Mouse (Mus musculus): ENCODE results near the gene Hmcn1.

Hmcn1 gene

DNA sequence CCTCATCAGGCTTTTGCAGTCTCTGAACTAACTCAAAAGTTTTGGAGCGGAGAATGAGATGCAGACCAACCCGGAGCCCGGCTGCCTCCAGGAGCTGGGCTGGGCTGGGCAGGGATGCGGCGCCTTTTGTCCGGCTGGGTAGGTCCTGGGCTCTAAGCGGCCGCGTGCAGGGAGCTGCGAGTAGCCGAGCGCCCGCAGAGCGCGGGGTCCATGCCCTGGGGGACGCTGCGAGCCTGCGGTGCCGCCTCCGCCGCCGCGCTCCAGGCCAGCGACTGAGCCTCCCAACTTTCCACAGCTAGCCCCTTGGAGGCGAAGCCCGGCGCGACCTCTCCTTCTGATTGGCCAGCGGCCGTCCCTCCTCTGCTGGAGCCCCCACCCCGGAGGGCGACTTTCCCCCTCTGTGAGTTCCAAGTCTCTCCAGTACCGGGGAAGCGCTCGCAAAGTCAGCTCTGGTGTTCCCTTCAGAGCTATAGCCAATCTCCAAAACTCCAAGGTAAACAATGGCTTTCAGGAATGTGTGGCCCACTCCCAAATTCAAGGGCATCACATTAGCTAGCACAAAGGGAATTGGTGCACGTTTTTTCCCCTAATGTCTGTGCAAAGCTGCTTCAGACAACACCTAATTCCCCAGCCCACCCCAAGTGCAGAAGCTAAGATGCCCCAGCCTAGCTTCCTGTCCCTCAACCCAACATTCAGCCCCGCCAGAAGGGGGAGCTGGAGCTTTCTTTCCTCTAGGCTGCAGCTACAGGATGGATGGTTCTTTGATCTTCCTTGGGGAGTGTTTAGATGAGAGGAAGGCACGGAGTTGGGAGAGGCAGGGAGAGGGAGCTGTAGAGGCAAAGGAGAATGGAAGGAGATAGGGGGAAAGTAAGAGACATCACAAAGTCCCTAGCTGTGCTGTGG is at the start of gene Hmcn1:
Gene Hmcn1 (minus strand): TSS at position 274 of the 903 bp plus-strand sequence.
- DNase-seq: no peak

DNA sequence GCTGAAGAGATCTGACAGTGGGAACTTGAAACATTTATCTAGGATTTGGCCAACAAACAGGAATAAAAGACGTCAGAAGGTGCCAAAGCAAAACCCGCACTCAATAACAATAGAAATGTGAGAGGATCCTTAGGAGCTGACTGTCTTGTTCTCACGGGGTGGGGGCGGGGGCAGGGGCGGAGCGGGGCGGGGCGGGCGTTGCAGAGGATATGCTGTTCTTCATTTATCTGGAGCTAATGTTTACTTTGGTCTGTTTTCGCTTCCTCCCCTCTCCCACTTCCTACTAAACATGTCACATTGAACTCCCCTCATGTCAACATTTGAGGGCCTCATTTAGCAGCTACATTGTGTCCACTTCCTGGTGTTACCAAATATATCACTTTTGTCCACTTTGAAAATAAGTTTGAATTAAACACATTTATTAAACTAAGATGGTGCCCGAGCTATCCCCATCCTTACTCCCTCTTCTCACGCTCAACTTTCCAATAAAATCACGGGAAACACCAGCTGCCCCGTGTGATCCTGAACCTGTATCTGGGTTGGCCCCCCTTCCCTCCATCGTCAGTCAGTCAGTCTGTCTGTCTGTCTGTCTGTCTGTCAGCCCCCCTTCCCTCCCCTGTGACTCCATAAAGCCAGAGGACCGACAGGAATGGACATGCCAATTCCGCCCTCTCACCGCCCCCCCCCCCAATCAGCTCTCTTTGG is 47.9 kb upstream of the Hmcn1 start:
- DNase-seq: no peak

DNA sequence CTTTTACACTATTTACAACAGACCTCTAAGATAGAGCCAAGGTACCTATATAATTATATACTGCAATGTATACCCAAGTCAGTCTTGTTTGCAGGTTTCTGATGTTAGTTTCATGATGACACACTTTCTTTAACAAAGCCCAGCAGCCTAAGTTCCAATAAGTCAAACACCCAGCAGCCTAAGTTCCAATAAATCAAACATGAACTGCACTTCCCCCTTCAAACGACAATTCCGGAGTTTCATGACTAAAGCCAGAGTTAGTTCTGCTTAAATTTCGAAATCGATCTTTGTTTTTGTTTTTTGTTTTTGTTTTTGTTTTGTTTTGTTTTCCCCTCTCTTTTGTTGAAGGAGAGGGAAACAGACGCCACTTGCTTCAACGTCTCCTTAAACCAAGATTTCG is 47.1 kb upstream of the Hmcn1 start:
- no peak for DNase-seq

DNA sequence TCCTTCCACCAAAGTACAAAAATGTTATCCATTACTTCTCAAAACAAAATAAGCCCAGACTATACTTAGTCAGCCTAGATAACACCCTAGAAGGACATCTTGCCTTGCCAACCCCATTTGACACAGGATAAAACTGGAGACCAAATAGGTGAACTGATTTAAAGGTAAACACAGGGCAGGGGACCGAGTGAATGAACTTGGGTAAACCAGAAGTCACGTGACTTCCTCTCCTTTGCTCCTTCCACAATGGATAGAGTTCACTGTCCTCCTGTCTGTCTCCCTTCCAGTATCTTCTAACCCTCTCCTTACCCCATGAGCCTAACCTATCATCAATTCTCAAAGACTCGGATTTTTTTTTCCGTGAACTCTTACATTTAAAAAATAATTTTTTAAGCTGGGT is 46.0 kb upstream of the Hmcn1 start:
- no peak for DNase-seq

DNA sequence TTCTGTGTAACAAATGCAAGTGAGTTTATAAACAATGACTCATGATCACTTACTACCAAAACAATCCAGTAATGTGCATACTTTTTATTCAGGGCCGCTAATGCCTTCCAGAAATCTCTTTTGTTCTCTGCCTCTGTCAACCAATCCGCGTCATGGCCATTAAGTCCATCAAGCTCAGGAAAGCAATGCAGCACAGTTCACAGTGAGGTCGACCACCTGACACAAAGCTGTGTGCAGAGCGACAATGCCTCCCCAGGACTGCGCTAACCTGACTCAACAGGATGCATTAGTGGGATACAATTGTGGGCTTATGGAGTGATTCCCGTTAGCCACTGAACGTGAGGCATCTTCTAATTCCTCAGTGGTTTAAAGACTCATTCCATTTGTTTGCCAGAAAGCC is 45.3 kb upstream of the Hmcn1 start:
- DNase-seq: no peak

DNA sequence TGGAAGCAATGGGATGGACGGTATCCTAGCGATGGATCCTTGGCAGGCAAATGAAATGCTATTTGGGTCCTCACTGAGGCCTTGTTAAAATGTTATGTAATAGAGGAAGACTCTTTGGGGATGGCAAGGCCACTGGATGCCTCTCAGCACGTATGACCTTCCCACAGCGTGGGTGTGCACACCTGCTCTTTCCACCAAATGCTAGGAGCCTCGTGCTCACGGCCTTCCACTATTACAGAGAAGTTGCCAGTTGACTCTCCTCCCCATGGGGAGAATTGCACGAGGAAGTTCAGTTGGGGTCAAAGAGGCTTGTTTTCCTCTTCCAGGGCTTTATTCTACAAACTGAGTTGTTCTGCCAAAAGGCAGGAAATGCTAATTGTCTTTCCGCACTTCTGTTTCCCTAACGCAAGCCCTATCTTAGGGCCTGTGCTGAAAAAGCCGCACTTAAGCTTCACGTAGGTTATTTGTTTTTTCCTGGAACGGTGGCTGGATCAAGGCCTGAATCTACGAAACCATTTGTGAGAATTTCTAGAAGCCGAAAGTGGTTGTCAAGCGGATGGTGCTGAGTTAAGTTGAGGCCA is 43.3 kb upstream of the Hmcn1 start:
- no peak for DNase-seq

DNA sequence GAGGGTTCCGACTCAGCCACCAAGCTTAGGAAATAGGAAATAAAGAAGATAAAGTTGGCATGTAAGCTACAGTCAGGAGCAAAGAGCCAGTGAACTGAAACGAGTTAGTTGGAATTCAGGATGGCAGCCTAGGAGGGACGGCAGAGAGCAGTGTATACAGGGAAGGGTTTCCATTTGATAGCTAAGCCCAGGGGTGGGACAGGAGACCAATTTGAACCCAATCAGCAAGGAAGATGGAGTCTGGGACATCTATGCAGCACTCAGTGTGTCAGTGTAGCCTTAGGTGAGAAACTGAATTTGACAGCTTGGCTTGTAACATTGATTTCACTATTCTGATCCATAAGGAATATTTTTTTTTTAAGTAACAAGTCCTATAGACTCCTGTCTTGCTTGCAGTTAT is 42.5 kb upstream of the Hmcn1 start:
- no peak for DNase-seq

DNA sequence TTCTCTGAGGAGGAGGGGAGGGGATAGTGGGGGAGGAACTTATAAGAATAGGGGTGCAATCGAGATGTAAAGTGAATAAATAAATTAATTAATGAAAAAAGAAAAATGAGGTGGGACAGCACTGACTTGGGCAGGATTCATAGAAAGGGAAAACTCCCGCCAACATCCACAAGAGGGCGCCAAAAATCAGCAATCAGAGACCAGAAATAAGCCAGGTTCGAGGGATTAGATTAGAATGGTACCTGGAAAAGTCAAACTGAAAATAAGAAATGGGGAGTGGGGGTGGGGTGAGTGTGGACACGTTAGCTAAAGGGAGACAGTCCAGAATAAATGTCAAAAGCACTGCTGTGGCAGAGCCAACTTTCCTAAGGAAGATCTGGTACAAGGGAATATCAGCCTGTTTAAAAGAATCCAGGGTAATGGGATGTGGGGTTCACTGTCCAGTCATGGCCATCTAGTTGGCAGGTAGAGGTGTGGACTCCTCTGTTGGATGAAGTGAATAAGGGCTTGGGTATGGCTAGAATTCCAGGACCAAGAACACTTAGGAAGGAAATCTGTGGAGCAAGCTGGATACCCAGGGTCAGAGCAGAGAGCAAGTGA is 41.9 kb upstream of the Hmcn1 start:
- peak; percentile 31 for DNase-seq

DNA sequence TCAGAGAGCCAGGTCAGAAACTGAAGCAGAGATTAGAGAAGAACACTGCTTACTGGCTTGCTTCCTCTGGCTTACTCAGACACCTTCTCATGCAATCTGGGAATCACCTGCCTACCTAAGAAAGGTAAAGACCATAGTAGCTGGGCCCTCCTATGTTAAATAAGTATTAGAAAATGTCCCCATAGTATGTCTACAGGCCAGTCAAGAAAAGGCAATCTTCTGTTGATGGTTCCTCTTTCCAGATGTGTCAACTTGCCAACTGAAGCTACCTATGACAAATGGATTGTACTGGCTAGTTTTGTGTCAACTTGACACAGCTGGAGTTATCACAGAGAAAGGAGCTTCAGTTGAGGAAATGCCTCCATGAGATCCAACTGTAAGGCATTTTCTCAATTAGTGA is 40.1 kb upstream of the Hmcn1 start:
- no peak for DNase-seq

DNA sequence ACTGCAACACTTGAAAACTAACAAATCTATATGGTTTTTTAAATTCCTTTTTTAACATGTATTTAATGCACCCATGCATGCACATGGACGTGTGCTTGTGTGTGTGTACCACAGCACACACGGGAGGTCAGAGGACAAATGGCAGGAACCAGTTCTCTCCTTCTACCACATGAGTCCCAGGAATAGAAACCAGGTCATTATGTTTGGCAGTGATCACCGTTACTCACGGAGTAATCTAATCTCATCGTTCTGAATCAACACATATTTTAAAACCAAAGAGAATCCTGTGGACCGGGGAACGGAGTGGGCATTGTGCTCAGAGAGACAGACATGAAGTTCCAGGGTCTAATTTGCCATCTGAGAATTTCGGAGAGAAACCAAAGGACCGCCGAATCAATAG is 38.3 kb upstream of the Hmcn1 start:
- DNase-seq: no peak

DNA sequence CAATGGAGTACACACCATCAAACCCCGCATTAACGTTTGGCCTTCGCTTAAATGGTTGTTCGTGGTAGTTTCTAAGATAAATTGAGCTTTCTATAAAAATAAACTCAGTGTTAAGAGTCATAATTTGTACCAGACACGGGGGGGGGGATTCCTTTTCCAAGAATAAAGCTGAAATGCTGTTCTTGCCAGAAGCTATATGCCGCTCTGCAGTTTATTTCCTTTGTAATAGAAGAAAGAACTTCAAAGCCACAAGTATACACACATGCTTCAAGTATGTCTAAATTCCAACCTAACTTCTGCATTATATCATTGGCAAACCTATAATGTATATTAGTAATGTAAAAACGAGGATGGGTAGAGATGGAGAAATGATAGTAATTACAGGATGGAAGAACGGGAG is 37.9 kb upstream of the Hmcn1 start:
- DNase-seq: no peak

DNA sequence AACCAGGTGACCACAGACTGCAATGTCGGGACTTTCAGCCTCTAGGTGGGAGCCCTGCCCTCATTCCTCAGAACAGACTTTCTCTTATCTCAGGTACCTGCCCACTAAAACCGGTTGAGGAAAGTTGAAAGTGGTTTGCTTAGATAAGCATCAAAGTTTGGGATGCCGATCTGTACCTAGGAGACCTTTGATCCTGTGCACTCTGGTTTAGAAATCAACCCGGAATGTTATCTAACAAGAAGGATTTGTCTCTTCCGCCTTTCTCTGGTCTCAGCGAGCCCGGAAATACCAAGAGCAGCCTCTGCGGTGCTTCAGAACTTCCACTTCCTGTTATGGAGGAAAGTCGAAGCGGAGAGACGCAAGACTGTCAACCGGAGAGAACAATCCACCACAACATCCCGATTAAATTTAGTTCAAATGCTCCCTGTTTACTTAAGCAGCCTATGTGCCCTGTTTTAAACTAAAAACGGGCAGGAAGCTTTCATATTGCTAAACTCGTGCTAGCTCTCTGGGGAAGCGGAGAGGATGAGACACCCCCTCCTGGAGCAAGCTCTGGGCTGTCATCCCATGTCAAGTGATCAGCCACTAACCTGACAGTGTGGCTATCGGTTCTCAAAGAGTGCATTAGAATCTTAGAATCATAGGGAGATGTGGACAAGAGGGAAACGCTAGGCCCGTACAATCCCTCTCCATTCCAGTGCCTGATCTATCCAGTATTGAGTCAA is 32.0 kb upstream of the Hmcn1 start:
- no peak for DNase-seq

DNA sequence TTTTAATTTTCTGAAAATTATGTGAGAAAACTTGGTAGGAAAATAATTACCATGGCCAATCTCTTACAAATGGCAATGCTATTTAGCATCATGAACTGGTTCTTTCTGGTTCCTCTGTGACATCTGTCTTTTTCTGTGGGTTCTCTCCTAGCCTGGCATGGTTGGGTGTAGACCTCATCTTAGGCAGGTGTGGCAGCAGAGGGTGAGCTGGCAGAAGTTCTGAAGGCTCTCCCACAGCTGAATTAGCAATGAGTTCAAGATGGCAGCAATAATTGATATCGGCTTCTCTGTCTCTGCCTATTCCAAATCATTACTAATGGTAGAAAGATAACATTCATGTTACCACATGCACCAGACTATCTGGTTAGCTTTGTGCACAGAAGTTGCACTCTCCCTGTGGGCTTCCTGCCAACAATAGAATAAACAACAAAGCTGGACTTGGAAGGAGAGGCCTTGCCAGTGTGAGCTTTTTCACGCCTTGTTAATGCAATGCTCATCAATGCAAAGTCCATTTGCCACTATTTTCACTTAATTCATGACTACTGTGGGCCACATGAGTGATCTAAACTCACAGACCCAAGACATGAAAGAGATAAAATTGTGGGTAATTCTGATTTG is 26.1 kb upstream of the Hmcn1 start:
- no peak for DNase-seq

DNA sequence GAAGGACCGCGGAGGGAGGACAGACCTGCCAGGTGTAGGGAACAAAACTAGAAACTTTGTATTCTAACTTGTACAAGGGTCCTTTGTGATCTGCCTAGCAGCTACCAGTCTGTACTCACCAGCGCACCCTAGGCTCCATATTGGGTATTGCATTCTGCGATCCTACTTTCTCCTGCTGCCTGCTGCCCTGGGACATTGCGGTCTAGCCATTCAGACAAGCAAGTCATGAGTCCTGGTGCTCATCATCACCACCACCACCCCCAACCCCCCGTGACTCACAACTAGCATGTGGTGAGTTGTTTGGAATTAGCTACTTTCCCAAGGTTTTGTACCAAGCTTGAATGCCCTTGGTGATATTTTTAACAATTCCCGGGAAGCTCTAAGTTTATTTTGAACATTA is 17.8 kb upstream of the Hmcn1 start:
- peak; percentile 27 for DNase-seq

DNA sequence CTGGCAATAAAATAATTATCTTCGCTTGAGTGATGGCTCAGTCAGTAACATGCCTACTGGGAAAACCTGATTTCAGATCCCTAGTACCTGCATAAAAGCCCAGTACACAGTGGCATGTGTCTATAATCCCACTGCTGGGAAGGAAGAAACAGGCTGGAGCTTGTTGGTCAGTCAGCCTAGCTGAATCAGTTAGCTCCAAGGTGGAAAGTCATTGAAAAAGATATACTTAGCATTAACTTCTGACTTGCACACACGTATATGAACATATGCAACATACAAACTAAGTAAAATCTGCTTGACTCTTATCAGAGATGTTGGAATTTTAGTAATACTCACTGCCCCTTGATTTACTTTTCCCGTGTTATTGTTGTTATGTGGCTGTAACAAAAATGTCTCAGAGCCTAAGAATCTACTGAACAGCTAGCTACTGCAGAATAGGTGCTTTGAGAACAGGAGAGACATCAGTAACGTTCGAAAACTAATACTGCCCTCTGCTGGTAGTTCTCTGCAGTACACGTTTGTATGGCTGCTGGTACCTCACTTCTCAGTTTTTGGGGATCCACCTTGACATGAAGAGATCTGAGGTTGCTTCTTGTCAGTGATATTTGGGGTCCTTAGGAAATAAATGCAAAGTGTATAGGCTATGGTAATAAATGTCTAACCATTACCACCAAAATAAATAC is 16.0 kb upstream of the Hmcn1 start:
- DNase-seq: peak; percentile 64

DNA sequence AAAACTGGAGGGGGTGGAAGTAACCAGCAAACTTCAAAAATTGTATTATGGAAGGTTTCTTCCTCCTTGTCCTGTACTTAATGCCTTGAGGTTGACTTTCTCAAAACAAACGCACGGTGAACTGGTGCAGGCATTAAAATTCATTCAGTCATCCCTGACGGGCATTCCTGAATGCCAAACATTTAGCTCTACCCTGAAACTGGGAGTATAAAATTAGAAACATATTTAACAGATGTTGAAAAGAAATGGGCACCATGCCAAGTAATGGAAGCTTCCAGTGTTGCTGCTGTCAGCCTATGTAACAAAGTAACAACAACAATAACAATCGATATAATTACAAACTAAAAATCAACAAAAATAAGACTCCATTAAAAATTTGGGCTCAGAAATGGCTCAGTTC is 14.5 kb upstream of the Hmcn1 start:
- DNase-seq: no peak

DNA sequence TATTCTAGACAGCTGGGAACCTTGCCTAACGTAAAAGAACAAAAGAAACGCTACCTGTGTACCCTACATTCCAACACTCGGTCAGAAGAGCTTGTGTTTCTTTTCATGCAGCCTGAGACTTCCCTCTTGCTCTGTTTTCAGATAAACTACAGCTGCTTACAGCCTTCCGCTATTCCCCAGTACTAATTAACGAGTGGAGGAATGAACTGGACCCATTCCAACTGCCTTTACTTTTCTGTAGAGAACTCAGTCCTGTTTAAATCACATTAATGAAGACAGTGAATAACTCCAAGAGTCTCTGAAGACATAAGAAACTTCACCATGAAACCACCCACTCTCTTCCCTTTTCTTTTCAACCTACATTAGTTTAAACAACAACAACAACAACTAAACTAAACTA is 10.8 kb upstream of the Hmcn1 start:
- no peak for DNase-seq

DNA sequence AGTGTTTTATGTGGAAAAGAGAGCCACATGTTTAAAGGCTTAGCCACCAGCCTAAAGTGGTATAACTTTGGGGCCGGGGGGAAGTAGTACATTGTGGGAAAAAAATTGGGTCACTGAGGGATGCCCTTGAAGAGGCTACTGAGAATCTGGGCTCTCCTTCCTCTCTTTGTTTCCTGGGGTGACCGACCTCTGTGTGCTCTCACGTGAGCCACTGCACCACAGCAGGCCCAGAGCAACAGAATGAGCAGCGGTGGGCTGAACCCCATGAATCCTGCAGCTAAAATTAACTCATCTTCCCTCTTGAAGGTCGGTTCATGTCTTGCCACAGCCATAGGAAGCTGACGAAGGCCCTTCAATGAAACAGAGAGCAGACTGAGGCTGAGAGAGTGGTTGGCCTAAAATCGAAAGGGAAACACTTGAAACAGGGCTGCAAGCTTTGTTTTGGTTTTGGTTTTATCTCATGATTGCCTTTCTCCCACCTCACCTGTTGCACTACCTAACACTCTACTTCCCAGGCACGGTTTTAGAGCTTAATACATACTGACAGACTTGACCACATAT is 8.7 kb upstream of the Hmcn1 start:
- no peak for DNase-seq

DNA sequence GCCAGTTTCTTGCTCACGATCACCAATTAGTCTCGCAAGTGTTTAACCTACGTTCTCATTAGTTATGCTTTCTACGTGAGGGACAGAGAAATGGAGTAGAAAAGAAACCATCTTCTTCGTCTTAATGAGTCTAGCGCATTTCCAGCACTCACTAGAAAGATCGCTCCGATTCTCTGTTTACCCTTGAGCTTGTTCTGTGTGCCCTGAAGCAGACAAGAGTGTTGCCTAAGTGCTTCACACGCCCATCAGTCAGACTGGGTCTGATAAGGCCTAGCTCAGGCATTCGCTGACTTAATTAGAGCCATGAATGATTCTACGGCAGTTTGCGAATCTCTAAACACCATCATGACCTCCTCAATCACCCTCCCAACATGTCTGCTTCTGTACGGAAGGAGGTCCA is 7.5 kb upstream of the Hmcn1 start:
- DNase-seq: no peak

DNA sequence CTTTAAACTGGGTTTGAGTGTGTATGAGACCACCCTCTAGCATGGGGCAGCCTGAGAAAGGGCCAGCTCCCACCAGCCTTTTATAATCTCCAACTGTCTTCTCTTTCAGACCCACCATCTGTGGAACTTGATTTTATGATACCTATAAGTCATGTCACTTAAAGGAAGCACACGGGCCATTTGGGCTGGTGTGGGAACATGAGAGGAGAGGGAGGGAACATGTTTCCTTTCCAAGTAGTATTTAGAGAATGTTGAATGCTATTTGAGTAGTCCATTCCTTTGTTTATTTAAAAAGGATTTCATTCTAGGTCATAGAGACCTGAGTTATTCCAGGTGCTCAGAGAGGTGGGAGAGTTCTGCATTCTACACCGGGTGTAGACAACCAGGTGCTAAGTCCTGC is 1.4 kb upstream of the Hmcn1 start:
- DNase-seq: no peak

DNA sequence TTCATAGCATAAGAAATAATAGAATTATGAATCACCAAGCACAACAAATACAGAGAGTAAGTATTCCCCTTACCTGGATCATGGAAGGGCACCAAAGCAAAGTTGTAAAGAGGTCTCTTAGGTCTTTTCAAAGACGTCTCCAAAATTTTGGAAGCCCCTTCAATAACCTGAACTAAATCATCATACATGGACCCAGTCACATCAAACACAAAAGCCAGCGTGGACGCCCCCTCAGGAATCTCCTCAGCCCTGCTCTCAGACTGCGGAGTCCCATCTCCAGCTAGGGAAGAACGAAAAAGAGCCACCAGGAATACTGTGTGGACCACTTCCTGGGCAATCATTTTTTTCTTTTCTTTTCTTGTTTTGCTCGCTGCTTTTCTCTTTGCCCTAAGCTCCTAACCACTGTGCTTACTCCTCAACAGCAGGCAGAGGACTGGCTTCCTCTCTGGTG is 499 bp downstream of the Hmcn1 start:
- DNase-seq: no peak

All from cerebellum, adult 9-10 months (tissue).